Mouse (Mus musculus) neural tube, embryonic 11.5 days (tissue): ENCODE results near the gene Cmip. TPM values are rescaled to one million over a fixed set of nuclear protein-coding genes. Genes with fewer than 3 reads are reported as not detected.

Experiments used
- ATAC-seq: fragments of 200-750 bp; cut with Nextera tagmentation; 2 replicates; pipeline ENCODE4 v1.8.0; 2017; ENCODE audit warnings: moderate number of reproducible peaks, mild to moderate bottlenecking, moderate TSS enrichment, moderate library complexity; ENCODE audit not compliant: insufficient read depth, low FRiP score, low TSS enrichment
- DNase-seq: peaks from one replicate; pipeline ENCODE4 v3.0.0-alpha.2; 2015; ENCODE audit warnings: low spot score
- H3K27ac ChIP-seq: fragments of 300-500 bp; sonication (generic); 2 replicates; pipeline ENCODE4 v1.5.1; 2014; ENCODE audit warnings: low read depth, mild to moderate bottlenecking, low read length
- H3K27me3 ChIP-seq: fragments of 300-500 bp; sonication (generic); 2 replicates; pipeline ENCODE4 v1.6.1; 2014; ENCODE audit warnings: mild to moderate bottlenecking, low read length, mixed read lengths; ENCODE audit not compliant: control insufficient read depth, insufficient read depth
- H3K36me3 ChIP-seq: fragments of 300-500 bp; sonication (generic); 2 replicates; pipeline ENCODE4 v1.6.1; 2014; ENCODE audit warnings: mild to moderate bottlenecking, low read length, moderate library complexity, mixed read lengths; ENCODE audit not compliant: control insufficient read depth, insufficient read depth
- H3K4me1 ChIP-seq: fragments of 300-500 bp; sonication (generic); 2 replicates; pipeline ENCODE4 v1.6.1; 2014; ENCODE audit warnings: low read length, mixed read lengths; ENCODE audit not compliant: control insufficient read depth, insufficient read depth
- H3K4me2 ChIP-seq: fragments of 300-500 bp; sonication (generic); 2 replicates; pipeline ENCODE4 v1.6.1; 2014; ENCODE audit warnings: low read depth, mild to moderate bottlenecking, moderate library complexity
- H3K4me3 ChIP-seq: fragments of 300-500 bp; sonication (generic); 2 replicates; pipeline ENCODE4 v1.5.1; 2014; ENCODE audit warnings: low read depth, low read length
- H3K9ac ChIP-seq: fragments of 300-500 bp; sonication (generic); 2 replicates; pipeline ENCODE4 v1.6.1; 2014; ENCODE audit warnings: mild to moderate bottlenecking, low read length
- H3K9me3 ChIP-seq: fragments of 300-500 bp; sonication (generic); 2 replicates; pipeline ENCODE4 v1.6.1; 2016; ENCODE audit warnings: low read length; ENCODE audit not compliant: control insufficient read depth
- WGBS: fragments of 180-500 bp; shearing (Covaris S2); extraction: QIAGEN DNeasy Blood & Tissue Kit; methylation state at CpG from one replicate; pipeline ENCODE4 v1.1.7; 2014; 5-methylcytosine and 5-hydroxymethylcytosine counted together
- polyA plus RNA-seq: library from polyadenylated mRNA; unstranded; fragments of >200 nt; fragmentation: Nextera tagmentation; extraction: Ambion mirVana; gene quantifications from 2 replicates; pipeline ENCODE4 v1.2.1, GENCODE M21; 2014

The Cmip gene
- polyA plus RNA-seq, 1 experiment from 2014 or later, result 56.7 TPM

DNA sequence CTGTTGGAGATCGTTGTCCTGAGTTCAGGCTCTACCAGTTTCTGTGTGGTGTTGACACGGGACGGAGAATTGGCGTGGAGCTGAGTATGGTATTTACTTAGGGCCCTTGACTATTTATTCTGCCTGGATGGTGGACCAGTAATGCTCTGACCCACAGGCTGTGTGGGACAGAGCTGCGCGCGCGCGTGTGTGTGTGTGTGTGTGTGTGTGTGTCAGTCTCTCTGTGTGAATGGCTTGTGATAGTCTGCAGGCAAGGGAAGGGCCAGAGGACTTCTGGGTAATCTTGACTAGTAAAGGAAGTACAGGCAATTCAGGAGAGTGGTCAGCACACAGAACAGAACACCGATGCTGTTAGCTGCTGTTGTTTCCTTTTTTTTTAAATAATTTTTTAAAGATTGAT lies 24.8 kb downstream of the Cmip start:
- no peak overlapping the region for H3K9ac ChIP-seq
- no peak overlapping the region for H3K4me2 ChIP-seq
- 94% methylated on average over 10 of the region's 10 CpGs for WGBS
- H3K4me3 ChIP-seq, result no peak overlapping the region
- no peaks in the 10 kb centered on the region for H3K27me3 ChIP-seq
- no peaks in the 10 kb centered on the region for H3K9me3 ChIP-seq
- no peak overlapping the region for H3K27ac ChIP-seq
- ATAC-seq (no peak), DNase-seq (no peak)
- peaks cover 3% of the 10 kb centered on the region for H3K36me3 ChIP-seq
- peaks cover 20% of the 10 kb centered on the region for H3K4me1 ChIP-seq

DNA sequence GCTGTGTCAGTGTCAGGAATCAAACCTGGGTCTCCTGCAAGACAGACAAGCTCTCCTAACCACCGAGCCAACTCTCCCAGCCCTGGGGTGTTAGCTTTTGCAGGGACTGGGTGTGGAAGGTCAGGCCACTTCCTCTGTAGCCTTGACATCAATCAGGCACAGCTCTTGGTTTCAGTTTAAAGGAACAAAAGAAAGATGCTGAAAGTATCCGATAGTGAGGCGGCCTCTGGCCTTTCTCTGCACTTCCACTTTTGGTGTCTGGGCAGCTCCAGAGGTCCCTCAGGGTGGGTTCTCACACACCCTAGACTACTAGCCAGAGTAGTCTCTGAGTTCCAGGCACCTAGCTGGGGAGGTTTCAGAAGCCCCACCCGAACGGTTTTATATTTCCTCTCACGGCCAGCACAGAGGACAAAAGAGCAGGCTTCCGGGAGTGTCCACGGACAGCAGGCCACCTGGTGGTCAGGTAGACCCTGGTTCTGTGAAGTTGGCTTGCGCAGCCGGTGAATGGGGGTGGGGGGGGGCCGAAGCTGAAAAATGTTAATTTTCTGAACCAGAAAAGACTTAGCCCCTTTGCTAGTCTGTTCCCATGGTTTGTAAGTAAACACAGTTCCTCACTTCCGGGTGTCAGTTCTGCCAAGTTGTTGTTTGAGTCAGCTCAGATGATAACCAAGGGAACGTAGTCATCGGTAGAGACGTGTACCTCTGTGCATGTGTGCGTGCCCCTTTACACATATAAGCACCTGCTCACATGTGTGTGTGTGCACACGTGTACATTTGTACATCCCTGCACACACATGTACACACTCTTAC lies 25.5 kb downstream of the Cmip start:
- Histone ChIP-seq H3K4me3 (no peak overlapping the region), H3K4me2 (no peak overlapping the region), H3K27ac (no peak overlapping the region), H3K4me1 (peaks cover 20% of the 10 kb centered on the region), H3K9me3 (no peaks in the 10 kb centered on the region), H3K27me3 (no peaks in the 10 kb centered on the region), H3K9ac (no peak overlapping the region), H3K36me3 (peaks cover 3% of the 10 kb centered on the region)
- ATAC-seq (no peak), DNase-seq (no peak)
- 68% methylated on average over 17 of the region's 17 CpGs for WGBS

DNA sequence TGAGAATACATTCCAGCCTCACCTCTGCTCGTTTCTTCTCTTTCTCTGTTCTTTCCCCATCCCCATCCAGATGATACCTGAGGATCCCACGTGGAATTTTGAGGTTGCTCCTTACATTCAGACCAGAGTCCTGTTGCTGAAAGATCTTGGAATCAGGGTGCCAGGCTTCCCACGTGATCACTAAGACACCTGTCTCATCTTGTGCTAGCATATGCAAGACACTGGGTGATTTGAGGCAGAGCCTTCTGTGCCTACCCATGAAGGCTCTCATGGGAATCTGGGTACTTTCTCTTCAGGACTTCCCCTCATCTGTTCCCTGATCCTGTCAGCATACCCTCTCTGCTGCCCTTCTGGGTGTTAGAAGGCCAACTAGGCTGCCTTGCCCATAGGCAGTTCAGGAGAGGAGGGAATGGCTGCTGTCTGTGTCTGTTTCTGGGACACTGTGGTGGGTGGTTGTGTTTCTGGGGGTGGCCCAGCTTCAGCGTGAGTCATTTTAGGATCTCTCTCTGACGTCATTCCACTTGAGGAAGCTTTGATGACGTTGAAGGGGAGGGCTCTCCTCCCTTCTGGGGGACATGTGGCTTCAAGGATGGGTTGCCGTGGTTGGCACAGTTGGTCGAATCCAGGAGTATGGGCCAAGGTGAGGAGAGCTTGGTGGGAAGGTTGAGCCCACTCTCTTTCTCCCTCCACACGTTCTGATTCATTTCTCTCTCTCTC lies 28.1 kb downstream of the Cmip start:
- DNase-seq, result no peak
- Histone ChIP-seq H3K4me1 (peaks cover 6% of the 10 kb centered on the region), H3K36me3 (peaks cover 3% of the 10 kb centered on the region), H3K4me2 (no peak overlapping the region), H3K9ac (no peak overlapping the region), H3K27ac (no peak overlapping the region), H3K4me3 (no peak overlapping the region), H3K27me3 (no peaks in the 10 kb centered on the region), H3K9me3 (no peaks in the 10 kb centered on the region)
- no peak for ATAC-seq
- 90% methylated on average over 9 of the region's 9 CpGs for WGBS

DNA sequence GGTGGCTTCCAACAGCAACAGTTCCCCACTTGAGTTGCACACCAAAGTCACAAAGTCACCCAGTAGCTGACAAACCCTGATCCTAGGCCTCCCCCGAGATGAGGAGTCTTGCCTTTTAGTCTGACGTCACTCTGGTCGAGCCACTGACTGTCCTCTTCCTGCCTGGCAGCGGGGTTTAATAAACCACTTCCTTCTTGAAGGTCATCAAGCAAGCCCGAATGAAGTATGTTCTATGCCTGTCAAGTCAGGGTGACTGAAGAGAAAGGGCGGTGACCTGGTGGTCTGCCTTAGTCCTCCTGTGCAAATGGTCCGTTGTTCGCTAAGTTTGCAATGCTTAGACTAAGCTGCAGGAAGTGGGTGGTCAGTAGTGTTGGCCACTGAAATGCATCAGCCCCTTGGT lies 31.1 kb downstream of the Cmip start:
- no peaks in the 10 kb centered on the region for H3K27me3 ChIP-seq
- DNase-seq (no peak), ATAC-seq (no peak)
- no peak overlapping the region for H3K4me3 ChIP-seq
- H3K9ac ChIP-seq, result no peak overlapping the region
- H3K36me3 ChIP-seq, result peaks cover 3% of the 10 kb centered on the region
- H3K4me2 ChIP-seq, result no peak overlapping the region
- H3K4me1 ChIP-seq, result peaks cover 12% of the 10 kb centered on the region
- no peak overlapping the region for H3K27ac ChIP-seq
- H3K9me3 ChIP-seq, result no peaks in the 10 kb centered on the region
- 74% methylated on average over 8 of the region's 8 CpGs for WGBS

DNA sequence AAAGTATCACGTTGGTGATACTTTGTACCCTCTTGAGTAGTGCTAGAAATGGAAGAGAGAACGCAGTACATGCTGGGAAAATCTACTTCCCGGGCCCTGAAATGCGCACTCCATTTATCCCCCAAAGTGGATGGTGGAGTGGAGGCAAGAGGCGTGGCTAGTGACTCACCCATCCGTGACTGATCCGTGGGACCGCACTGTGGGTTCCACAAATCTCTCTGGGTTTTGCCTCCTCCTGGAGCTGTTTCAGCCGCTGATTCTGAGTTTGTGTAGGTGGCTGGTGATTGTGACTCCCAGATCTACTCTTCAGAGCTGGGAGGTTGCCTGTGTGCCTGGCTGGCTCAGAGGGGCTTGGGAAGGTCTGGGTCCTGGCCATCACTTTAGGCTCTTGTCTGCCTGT lies 32.2 kb downstream of the Cmip start:
- ATAC-seq (no peak), DNase-seq (no peak)
- 84% methylated on average over 9 of the region's 9 CpGs for WGBS
- Histone ChIP-seq H3K27ac (no peak overlapping the region), H3K4me1 (peaks cover 19% of the 10 kb centered on the region), H3K9me3 (no peaks in the 10 kb centered on the region), H3K27me3 (no peaks in the 10 kb centered on the region), H3K4me3 (no peak overlapping the region), H3K4me2 (no peak overlapping the region), H3K36me3 (peaks cover 3% of the 10 kb centered on the region), H3K9ac (no peak overlapping the region)

DNA sequence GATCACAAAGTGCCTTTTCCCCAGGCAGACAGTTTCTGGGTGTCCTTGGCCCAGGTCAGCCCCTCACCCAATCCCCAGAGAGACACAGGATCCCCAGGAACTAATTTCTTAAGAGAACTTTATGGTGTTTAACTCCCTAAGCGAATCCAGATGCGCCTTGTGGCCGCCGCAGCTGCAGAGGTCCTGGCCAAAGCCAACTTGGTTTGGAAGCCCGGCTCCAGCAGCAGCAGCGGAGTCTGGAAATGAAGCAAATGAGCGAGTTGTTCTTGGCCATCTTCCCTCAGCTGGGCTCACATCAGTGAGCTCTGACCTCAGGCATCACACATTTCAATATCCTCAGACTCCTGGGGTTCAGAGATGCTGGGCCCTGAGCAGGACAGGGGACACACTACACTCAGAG lies 33.6 kb downstream of the Cmip start:
- WGBS, result 70% methylated on average over 7 of the region's 7 CpGs
- no peak overlapping the region for H3K4me3 ChIP-seq
- H3K4me2 ChIP-seq, result no peak overlapping the region
- H3K27ac ChIP-seq, result no peak overlapping the region
- H3K9ac ChIP-seq, result no peak overlapping the region
- no peak for ATAC-seq
- no peak for DNase-seq
- H3K27me3 ChIP-seq, result no peaks in the 10 kb centered on the region
- H3K4me1 ChIP-seq, result peaks cover 26% of the 10 kb centered on the region
- peaks cover 3% of the 10 kb centered on the region for H3K36me3 ChIP-seq
- H3K9me3 ChIP-seq, result no peaks in the 10 kb centered on the region

DNA sequence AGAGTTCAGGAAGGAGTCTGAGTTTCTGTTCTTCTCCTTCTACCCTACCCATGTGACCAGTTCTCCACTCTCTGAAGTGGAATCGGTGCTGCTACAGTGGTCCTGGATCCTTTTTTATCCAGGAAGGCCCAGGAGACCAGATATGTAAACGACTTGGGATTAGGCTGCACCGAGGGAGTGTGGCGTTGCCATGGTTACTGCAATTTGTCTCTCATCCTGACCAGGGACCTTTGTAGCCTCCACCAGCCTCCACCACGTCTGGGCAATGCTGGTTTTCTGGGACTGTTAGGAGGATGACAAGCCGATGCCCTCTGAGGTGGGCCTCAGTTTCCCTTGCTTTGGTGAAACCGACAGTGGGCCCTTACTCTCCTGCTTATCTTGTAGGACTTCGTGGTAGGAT lies 35.4 kb downstream of the Cmip start:
- Histone ChIP-seq H3K4me3 (no peak overlapping the region), H3K4me2 (no peak overlapping the region), H3K27me3 (no peaks in the 10 kb centered on the region), H3K9me3 (no peaks in the 10 kb centered on the region), H3K36me3 (no peaks in the 10 kb centered on the region), H3K27ac (no peak overlapping the region), H3K9ac (no peak overlapping the region), H3K4me1 (peaks cover 26% of the 10 kb centered on the region)
- 29% methylated on average over 8 of the region's 8 CpGs for WGBS
- ATAC-seq (peak; percentile 72), DNase-seq (peak; percentile 51)

DNA sequence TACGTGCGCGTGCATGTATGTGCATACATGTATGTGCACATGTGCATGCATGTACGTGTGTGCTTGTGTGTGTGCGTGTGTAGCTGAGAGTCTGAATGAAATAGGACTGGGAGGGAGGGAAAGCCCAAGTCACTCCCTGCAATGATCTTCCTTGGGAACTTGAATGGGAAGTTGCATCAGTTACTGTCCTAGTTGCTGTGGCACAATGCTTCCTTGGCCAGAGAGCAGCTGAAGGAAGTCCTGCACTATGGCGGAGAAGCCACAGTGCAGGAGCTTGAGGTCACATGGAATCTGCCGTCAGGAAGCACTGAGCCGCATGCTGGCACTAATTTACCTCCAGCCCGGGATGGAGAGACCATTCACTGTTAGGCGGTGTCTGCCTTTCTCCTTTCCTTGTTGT lies 37.9 kb downstream of the Cmip start:
- H3K4me2 ChIP-seq, result no peak overlapping the region
- H3K27ac ChIP-seq, result no peak overlapping the region
- H3K36me3 ChIP-seq, result no peaks in the 10 kb centered on the region
- no peak for ATAC-seq
- no peak overlapping the region for H3K9ac ChIP-seq
- no peaks in the 10 kb centered on the region for H3K9me3 ChIP-seq
- DNase-seq, result no peak
- peaks cover 31% of the 10 kb centered on the region for H3K4me1 ChIP-seq
- H3K4me3 ChIP-seq, result no peak overlapping the region
- 80% methylated on average over 10 of the region's 10 CpGs for WGBS
- no peaks in the 10 kb centered on the region for H3K27me3 ChIP-seq
